Comparison of ENCODE assay signal across 8 mouse cellular contexts in the genomic region with DNA sequence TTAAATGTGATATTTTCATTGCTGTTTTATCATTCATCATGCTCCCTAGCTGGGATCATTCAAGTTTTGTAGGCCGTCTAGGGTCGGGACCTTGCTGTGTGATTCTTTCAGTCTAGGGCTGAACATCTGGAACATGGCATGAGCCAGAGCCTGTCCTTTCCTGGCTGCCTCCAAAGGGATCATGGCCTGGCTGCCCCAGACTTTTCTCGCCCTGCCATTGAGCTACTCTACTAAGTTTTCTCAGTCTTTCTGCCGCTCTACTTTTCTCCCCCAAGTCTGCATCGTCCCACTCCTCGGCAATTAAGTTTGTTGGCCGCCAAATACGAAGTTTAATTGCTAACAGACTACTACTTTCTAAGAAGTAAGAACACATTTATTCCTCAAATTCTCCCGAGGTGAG. TPM values are rescaled to one million over a fixed set of nuclear protein-coding genes. Genes with fewer than 3 reads are reported as not detected.
DNase-seq lines count a peak whose midpoint lies in the region; ATAC-seq lines count a peak whose summit lies in the region.

No protein-coding gene starts in this region.

- DNase-seq in neural tube, embryonic 11.5 days (ENCODE audit: low spot score): peak; percentile 18
- no peak for DNase-seq in neural tube, embryonic 10.5 days (ENCODE audit: extremely low spot score, low spot score)
- DNase-seq in urinary bladder, postnatal 14 days (ENCODE audit: low spot score): no peak
- DNase-seq in MN1 (ENCODE audit: low spot score): no peak
- no peak for DNase-seq in adrenal gland, adult 2 months

- H3K4me1 ChIP-seq in neural tube, embryonic 11.5 days (ENCODE audit: control insufficient read depth, insufficient read depth, low read length): peaks cover 11% of the 10 kb centered on the region; the same call in 1 of the 2 replicates
- peaks cover 15% of the 10 kb centered on the region for H3K4me1 ChIP-seq in forebrain, embryonic 12.5 days
- peaks cover 5% of the 10 kb centered on the region for H3K4me1 ChIP-seq in kidney, embryonic 14.5 days (ENCODE audit: control insufficient read depth, insufficient read depth, low read length)
- peaks cover 13% of the 10 kb centered on the region for H3K4me1 ChIP-seq in midbrain, embryonic 12.5 days

- peak overlapping the region; percentile 84 for H3K4me2 ChIP-seq in neural tube, embryonic 11.5 days (ENCODE audit: low read depth)
- H3K4me2 ChIP-seq in forebrain, embryonic 12.5 days: peak overlapping the region; percentile 88
- peak overlapping the region; percentile 82 for H3K4me2 ChIP-seq in kidney, embryonic 14.5 days (replicated peaks; ENCODE audit: low read depth, low read length)
- H3K4me2 ChIP-seq in midbrain, embryonic 12.5 days (replicated peaks): peak overlapping the region; percentile 88

- H3K36me3 ChIP-seq in neural tube, embryonic 11.5 days (ENCODE audit: control insufficient read depth, insufficient read depth, low read length): peaks cover 11% of the 10 kb centered on the region
- peaks cover 58% of the 10 kb centered on the region for H3K36me3 ChIP-seq in forebrain, embryonic 12.5 days (replicated peaks)
- H3K36me3 ChIP-seq in kidney, embryonic 14.5 days (ENCODE audit: control insufficient read depth, insufficient read depth, low read length): peaks cover 30% of the 10 kb centered on the region
- peaks cover 66% of the 10 kb centered on the region for H3K36me3 ChIP-seq in midbrain, embryonic 12.5 days

- 20% methylated on average over 9 of the region's 9 CpGs for WGBS in neural tube, embryonic 11.5 days
- WGBS in forebrain, embryonic 12.5 days: 18% methylated on average over 9 of the region's 9 CpGs
- 19% methylated on average over 9 of the region's 9 CpGs for WGBS in kidney, embryonic 14.5 days
- 23% methylated on average over 9 of the region's 9 CpGs for WGBS in midbrain, embryonic 12.5 days

- H3K9ac ChIP-seq in neural tube, embryonic 11.5 days (ENCODE audit: low read length): peak overlapping the region; percentile 84
- H3K9ac ChIP-seq in forebrain, embryonic 12.5 days: peak overlapping the region; percentile 85
- peak overlapping the region; percentile 85 for H3K9ac ChIP-seq in kidney, embryonic 14.5 days (ENCODE audit: low read depth, low read length)
- peak overlapping the region; percentile 88 for H3K9ac ChIP-seq in midbrain, embryonic 12.5 days (replicated peaks)

- H3K27ac ChIP-seq in neural tube, embryonic 11.5 days (ENCODE audit: low read depth, low read length): no peak overlapping the region
- H3K27ac ChIP-seq in forebrain, embryonic 12.5 days: no peak overlapping the region
- H3K27ac ChIP-seq in kidney, embryonic 14.5 days (ENCODE audit: low read depth, low read length): no peak overlapping the region
- H3K27ac ChIP-seq in midbrain, embryonic 12.5 days (replicated peaks): 0 out of 2 replicates have a peak overlapping the region, but pooled peaks have one; percentile 58

- peak overlapping the region; percentile 91 for H3K4me3 ChIP-seq in neural tube, embryonic 11.5 days (ENCODE audit: low read depth, low read length)
- H3K4me3 ChIP-seq in forebrain, embryonic 12.5 days (replicated peaks): peak overlapping the region; percentile 89
- H3K4me3 ChIP-seq in kidney, embryonic 14.5 days (ENCODE audit: low read length): peak overlapping the region; percentile 86
- H3K4me3 ChIP-seq in midbrain, embryonic 12.5 days: peak overlapping the region; percentile 92

- no peaks in the 10 kb centered on the region for H3K27me3 ChIP-seq in neural tube, embryonic 11.5 days (ENCODE audit: control insufficient read depth, insufficient read depth, low read length)
- no peaks in the 10 kb centered on the region for H3K27me3 ChIP-seq in forebrain, embryonic 12.5 days
- H3K27me3 ChIP-seq in kidney, embryonic 14.5 days (ENCODE audit: control insufficient read depth, insufficient read depth, low read length): no peaks in the 10 kb centered on the region
- no peaks in the 10 kb centered on the region for H3K27me3 ChIP-seq in midbrain, embryonic 12.5 days

- no peaks in the 10 kb centered on the region for H3K9me3 ChIP-seq in neural tube, embryonic 11.5 days (ENCODE audit: control insufficient read depth, low read length)
- H3K9me3 ChIP-seq in forebrain, embryonic 12.5 days: no peaks in the 10 kb centered on the region
- no peaks in the 10 kb centered on the region for H3K9me3 ChIP-seq in kidney, embryonic 14.5 days (ENCODE audit: control insufficient read depth, low read length)
- no peaks in the 10 kb centered on the region for H3K9me3 ChIP-seq in midbrain, embryonic 12.5 days

- 0 out of 2 replicates have a peak, but pooled peaks have one; percentile 28 for ATAC-seq in neural tube, embryonic 11.5 days (ENCODE audit: insufficient read depth, low FRiP score, low TSS enrichment)
- ATAC-seq in forebrain, embryonic 12.5 days (ENCODE audit: low FRiP score): peak; percentile 42; the same call in 1 of the 2 replicates
- ATAC-seq in kidney, embryonic 14.5 days (ENCODE audit: low FRiP score, low TSS enrichment): 0 out of 2 replicates have a peak, but pooled peaks have one; percentile 25
- no peak for ATAC-seq in midbrain, embryonic 12.5 days (ENCODE audit: low FRiP score, low read depth)

RNA-seq across cellular contexts. Expression of gene Tmem214, which starts 1.2 kb away (rescaled TPM):
- polyA plus RNA-seq in neural tube, embryonic 11.5 days (2014; fragmentation: Nextera tagmentation; extraction: Ambion mirVana): 42.1 and 47.3 TPM in 2 replicates
- 52.5 and 56.4 TPM in 2 replicates for polyA plus RNA-seq in forebrain, embryonic 12.5 days (2016; fragmentation: Nextera tagmentation; extraction: Ambion mirVana)
- polyA plus RNA-seq in kidney, embryonic 14.5 days (2014; fragmentation: Nextera tagmentation; extraction: Ambion mirVana): 53.1 and 65.1 TPM in 2 replicates
- 58.4 and 65.5 TPM in 2 replicates for polyA plus RNA-seq in midbrain, embryonic 12.5 days (2016; fragmentation: Nextera tagmentation; extraction: Ambion mirVana)
- total RNA-seq in adrenal gland, adult 2 months (2021): 10 to 100 TPM; 51.9 to 62.2 TPM
- polyA plus RNA-seq in adrenal gland, adult 2 months (2012; rRNA removed): 87.6 and 96.9 TPM in 2 replicates

RNA-seq across cellular contexts. Expression of gene Agbl5, which starts 19.5 kb away (rescaled TPM):
- polyA plus RNA-seq in neural tube, embryonic 11.5 days (2014; fragmentation: Nextera tagmentation; extraction: Ambion mirVana): 23.2 and 25.3 TPM in 2 replicates
- polyA plus RNA-seq in forebrain, embryonic 12.5 days (2016; fragmentation: Nextera tagmentation; extraction: Ambion mirVana): 28.8 TPM in 2 replicates
- 19.5 and 27.1 TPM in 2 replicates for polyA plus RNA-seq in kidney, embryonic 14.5 days (2014; fragmentation: Nextera tagmentation; extraction: Ambion mirVana)
- polyA plus RNA-seq in midbrain, embryonic 12.5 days (2016; fragmentation: Nextera tagmentation; extraction: Ambion mirVana): 30.6 and 32.1 TPM in 2 replicates
- 1 to 10 TPM; 7.6 to 9.2 TPM for total RNA-seq in adrenal gland, adult 2 months (2021)
- polyA plus RNA-seq in adrenal gland, adult 2 months (2012; rRNA removed): 25.3 and 27.5 TPM in 2 replicates

RNA-seq across cellular contexts. Expression of gene Ost4, which starts 38.6 kb away (rescaled TPM):
- polyA plus RNA-seq in neural tube, embryonic 11.5 days (2014; fragmentation: Nextera tagmentation; extraction: Ambion mirVana): 354 and 368 TPM in 2 replicates
- 302 and 315 TPM in 2 replicates for polyA plus RNA-seq in forebrain, embryonic 12.5 days (2016; fragmentation: Nextera tagmentation; extraction: Ambion mirVana)
- 500 and 653 TPM in 2 replicates for polyA plus RNA-seq in kidney, embryonic 14.5 days (2014; fragmentation: Nextera tagmentation; extraction: Ambion mirVana)
- 298 and 304 TPM in 2 replicates for polyA plus RNA-seq in midbrain, embryonic 12.5 days (2016; fragmentation: Nextera tagmentation; extraction: Ambion mirVana)
- total RNA-seq in adrenal gland, adult 2 months (2021): 100 to 1,000 TPM; 256 to 264 TPM
- polyA plus RNA-seq in adrenal gland, adult 2 months (2012; rRNA removed): 120 and 143 TPM in 2 replicates

RNA-seq across cellular contexts. Expression of gene Emilin1, which starts 44.2 kb away (rescaled TPM):
- polyA plus RNA-seq in neural tube, embryonic 11.5 days (2014; fragmentation: Nextera tagmentation; extraction: Ambion mirVana): 59.7 and 69.8 TPM in 2 replicates
- polyA plus RNA-seq in forebrain, embryonic 12.5 days (2016; fragmentation: Nextera tagmentation; extraction: Ambion mirVana): 39.1 and 52.4 TPM in 2 replicates
- 170 and 191 TPM in 2 replicates for polyA plus RNA-seq in kidney, embryonic 14.5 days (2014; fragmentation: Nextera tagmentation; extraction: Ambion mirVana)
- polyA plus RNA-seq in midbrain, embryonic 12.5 days (2016; fragmentation: Nextera tagmentation; extraction: Ambion mirVana): 49.8 and 79.9 TPM in 2 replicates
- total RNA-seq in adrenal gland, adult 2 months (2021): 10 to 100 TPM; 40.3 to 62.0 TPM
- polyA plus RNA-seq in adrenal gland, adult 2 months (2012; rRNA removed): 64.1 and 75.1 TPM in 2 replicates

RNA-seq across cellular contexts. Expression of gene Khk, which starts 52.2 kb away (rescaled TPM):
- 7.9 and 9.6 TPM in 2 replicates for polyA plus RNA-seq in neural tube, embryonic 11.5 days (2014; fragmentation: Nextera tagmentation; extraction: Ambion mirVana)
- 4.7 and 7.7 TPM in 2 replicates for polyA plus RNA-seq in forebrain, embryonic 12.5 days (2016; fragmentation: Nextera tagmentation; extraction: Ambion mirVana)
- polyA plus RNA-seq in kidney, embryonic 14.5 days (2014; fragmentation: Nextera tagmentation; extraction: Ambion mirVana): 29.7 and 31.4 TPM in 2 replicates
- 5.6 TPM in 2 replicates for polyA plus RNA-seq in midbrain, embryonic 12.5 days (2016; fragmentation: Nextera tagmentation; extraction: Ambion mirVana)
- total RNA-seq in adrenal gland, adult 2 months (2021): 10 to 100 TPM; 37.2 to 44.3 TPM
- polyA plus RNA-seq in adrenal gland, adult 2 months (2012; rRNA removed): 43.9 and 60.3 TPM in 2 replicates
